Mouse (Mus musculus): ENCODE results near the gene Hunk.

Gene Hunk

DNA sequence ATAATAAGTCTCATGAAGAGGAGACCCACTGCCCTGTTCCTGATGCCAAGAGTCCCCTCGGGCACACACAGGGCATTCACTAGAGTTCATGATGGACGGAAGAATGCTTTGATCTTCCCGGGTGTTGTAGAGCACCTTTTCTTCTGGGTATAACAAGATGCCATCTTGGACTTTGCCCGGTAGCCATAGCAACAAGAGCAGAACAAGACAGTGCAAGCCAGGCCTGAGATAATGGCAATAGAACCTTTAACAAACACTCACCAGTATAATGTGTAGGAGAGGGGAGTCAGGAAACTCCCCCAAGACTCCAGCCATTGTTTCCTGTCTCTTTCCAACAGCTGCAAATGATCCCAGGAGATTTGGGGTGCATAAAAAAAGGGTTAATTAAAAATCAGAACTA is 8.9 kb downstream of the Hunk start:
- no peak for DNase-seq (ENCODE audit: low read depth)

DNA sequence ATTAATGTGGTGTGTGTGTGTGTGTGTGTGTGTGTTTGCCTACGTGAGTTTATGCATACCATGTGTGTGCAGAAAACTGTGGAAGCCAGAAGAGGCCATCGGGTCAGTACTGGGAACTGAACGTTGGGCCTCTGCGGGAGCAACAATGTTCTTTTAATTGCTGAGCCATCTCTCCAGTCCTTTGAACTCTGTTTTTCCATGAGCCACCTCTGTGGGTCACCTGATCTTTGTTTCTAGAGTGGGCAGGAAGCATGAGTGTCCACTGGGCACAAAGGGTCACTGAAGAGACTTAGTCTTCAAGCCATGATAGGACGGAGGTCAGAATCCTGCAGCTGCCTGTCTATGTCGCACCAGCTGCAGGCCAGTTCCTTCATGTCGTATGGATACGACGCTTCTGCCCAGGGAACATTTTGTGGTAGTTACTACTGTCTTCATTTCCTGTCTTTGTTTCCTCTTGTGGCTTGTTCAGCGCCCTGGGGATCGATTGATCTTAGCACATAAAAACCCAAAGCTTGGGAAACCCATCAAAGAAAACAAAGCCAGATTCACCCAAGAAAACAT is 10.3 kb downstream of the Hunk start:
- DNase-seq (ENCODE audit: low read depth) = no peak

GRCm38 (mm10) chr16:90396882-90397281 is 11.1 kb downstream of the Hunk start:
- DNase-seq (ENCODE audit: low read depth) = no peak

GRCm38 (mm10) chr16:90400314-90400713 is 14.5 kb downstream of the Hunk start:
- no peak for DNase-seq (ENCODE audit: low read depth)

DNA sequence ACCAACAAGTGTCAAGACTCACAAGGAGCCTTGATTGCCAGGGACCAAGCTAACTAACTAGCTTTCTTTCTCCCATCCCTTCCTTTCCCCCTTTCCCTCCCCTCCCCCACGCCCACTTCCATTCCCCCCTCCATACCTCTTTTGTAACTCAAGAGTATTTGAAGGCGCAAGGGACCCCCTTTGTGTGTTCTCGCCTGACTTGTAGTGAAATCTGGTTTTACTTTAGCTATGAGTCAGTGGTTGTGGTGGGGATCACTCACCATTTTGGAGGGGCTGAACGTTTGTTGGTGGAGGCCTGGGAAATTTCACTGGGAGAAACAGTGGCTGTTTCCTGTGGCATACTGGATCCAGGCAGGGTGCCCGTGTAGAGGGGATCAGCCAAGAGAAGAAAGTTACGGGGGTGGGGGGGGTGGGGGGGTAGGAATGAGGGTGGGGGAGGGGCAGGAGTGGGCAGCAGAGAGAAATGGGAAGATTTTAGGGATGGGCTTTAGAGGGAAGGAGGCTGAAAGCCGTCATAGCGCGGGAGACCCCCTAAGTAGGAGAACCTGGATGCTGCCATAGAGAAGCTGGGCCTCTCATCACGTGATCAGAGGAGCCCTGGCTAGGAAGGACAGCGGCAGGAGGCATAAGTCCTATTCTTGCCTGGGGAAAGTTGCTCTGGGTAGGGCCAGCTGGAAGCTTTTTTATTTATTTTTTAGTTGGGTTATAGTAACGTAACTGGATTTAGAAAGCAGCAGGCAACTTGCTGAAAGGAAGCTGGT is 15.3 kb downstream of the Hunk start:
- DNase-seq (ENCODE audit: low read depth) = no peak

DNA sequence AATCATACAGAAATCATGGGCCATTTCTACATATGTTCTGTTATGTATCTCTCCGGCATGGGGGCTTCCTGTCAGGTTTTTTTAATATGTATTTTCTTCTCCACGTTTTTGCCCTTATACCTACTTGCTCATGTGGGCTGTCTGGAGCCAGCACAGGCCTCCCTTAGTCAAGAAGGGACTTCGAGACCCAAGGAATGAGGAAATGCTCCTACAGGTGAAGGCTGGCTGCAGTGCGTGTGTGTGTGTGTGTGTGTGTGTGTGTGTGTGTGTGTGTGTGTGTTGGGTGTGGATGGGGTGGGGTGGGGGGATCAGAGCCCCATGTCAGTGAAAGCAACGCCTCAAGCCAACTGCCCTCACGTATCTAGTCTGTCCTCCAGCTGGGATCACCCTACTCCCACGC is 16.5 kb downstream of the Hunk start:
- no peak for DNase-seq (ENCODE audit: low read depth)

DNA sequence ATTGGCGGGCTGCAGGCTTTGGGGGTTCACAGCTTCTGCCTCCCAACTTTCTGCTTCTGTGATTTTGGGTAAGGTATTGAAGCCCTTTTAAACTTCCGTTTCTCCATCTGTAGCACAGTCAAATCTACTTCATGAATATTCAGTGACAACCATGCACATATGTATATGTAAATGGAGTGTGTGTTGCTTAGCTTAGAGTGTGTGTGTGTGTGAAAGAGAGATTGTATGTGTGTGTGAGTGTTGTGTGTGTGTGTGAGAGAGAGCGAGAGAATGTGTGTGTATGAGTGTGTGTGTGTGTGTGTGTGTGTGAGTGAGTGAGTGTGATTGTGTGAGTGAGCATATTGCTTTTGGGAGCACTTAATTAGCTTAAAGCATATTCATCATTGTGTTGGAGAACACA is 19.4 kb downstream of the Hunk start:
- no peak for DNase-seq (ENCODE audit: low read depth)

GRCm38 (mm10) chr16:90405599-90405998 is 19.8 kb downstream of the Hunk start:
- DNase-seq (ENCODE audit: low read depth) = no peak

DNA sequence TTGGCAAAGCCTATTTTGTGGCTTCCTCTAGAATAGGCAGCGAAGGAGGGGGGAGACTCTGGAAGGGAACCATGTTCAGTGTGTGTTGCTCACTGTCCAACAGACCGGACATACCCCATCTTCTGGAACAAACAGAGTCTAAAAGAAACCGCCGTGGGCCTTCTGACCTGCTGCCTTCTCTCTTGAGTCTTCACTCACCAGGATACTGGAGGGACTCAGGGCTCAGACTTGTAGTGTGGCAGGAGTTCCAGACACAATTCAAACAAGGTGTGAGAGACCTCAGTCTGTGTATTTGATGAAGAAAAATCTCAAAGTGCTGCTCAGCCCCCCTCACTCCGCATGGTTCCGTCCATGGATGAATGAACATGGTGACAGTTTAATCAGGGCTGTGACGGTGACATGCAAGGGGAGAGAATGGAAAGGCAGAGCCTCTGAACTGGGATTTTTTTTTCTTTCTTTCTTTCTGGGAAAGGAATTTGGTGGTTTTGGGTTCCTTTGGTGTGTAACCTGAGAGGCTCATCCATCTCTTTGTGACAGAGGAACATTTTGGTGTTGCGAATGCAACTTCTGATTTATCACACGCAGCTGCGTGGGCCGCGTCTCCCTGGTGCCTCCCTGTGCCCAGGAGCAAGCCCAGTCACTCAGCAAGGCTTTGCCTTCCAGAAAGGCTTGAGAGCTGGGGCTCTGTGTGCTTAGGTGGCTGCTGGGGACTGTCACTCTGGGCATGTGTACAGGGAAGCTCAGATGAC is 21.9 kb downstream of the Hunk start:
- DNase-seq (ENCODE audit: low read depth) = no peak

- DNase-seq (ENCODE audit: low read depth) = no peak
Observed at GRCm38 (mm10) chr16:90412096-90413082, 26.6 kb downstream of the Hunk start.

DNA sequence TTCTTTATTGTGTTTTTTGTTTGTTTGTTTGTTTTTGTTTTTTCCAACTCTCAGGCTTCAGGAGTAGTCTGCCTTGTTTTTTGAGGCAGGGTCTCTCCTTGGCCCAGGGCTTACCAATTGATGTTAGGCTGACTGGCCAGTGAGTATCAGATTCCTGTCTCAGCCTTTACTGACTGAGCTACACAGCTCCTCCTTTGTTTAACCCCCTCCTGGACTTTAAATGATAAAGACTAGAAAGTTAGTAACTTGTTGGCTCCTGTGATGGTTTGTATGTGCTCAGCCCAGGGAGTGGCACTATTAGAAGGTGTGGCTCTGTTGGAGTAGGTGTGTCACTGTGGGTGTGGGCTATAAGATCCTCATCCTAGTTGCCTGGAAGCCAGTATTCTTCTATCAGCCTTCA is 30.8 kb downstream of the Hunk start:
- DNase-seq (ENCODE audit: low read depth) = no peak

GRCm38 (mm10) chr16:90418661-90419060 is 32.8 kb downstream of the Hunk start:
- no peak for DNase-seq (ENCODE audit: low read depth)

DNA sequence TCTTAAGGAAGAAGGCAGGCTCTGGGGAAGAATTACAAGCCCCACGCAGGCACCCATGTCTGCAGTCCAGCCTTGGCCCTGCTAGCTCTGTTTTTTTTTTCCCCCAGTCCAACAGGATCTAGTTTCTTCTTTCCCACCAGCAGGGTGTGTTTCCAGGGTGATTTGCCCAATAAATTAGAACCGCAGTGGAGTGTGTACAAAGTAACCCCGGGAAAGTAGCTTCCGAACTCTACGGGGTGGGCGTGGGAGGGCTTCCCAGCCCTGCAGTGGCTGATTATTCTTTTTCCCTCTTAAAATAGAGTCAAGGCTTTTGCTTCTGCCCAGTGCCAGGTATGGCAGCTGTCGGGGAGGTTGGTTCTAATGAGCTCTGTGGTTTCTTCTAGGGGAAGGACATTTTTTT is 35.3 kb downstream of the Hunk start:
- no peak for DNase-seq (ENCODE audit: low read depth)

- DNase-seq (ENCODE audit: low read depth) = no peak
Observed at GRCm38 (mm10) chr16:90421551-90421950, 35.7 kb downstream of the Hunk start.

DNA sequence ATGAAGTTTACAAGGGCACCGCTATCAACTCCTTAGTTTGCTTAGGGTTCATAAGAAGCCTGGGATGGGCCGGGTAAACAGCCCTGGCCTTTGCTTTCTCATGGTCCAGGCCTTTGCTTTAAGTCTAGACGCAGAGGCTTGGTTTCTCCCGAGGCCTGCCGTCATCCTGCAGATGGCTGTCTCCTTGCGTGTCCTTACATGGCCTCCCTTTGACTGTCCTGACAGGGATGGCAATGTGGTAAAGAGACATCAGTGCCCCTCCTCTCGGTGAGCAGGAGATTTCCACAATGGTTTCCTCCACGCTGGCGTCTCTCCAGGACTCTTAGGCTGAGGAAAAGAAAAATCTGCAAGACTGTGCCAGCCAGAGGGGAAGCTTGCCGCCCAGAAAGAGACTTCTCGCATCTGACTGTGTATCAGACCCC is 36.3 kb downstream of the Hunk start:
- DNase-seq (ENCODE audit: low read depth) = no peak

DNA sequence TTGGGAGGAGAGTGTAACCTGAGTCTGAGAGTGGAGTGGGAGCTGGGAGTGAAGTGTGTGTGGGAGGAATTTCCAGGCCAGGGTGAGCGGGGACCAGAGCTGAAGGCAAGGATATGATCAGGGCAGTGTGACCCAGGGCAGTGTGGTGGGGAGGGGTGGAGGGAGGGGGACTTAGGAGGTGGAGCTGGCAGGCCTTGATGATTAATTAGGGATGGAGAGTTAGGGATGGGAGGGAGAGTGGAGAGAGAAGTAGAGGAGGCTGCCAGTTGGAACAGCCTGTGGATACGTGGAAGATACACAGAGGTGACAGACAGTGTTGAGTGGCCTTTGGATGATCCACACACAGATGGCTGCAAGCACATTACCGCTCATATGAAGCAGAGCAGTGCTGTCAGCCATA is 38.1 kb downstream of the Hunk start:
- DNase-seq (ENCODE audit: low read depth) = no peak

- no peak for DNase-seq (ENCODE audit: low read depth)
Observed at GRCm38 (mm10) chr16:90424391-90424790, 38.6 kb downstream of the Hunk start.

- DNase-seq (ENCODE audit: low read depth) = no peak
Observed at GRCm38 (mm10) chr16:90426234-90426633, 40.4 kb downstream of the Hunk start.

- no peak for DNase-seq (ENCODE audit: low read depth)
Observed at GRCm38 (mm10) chr16:90427838-90428630, 42.2 kb downstream of the Hunk start.

DNA sequence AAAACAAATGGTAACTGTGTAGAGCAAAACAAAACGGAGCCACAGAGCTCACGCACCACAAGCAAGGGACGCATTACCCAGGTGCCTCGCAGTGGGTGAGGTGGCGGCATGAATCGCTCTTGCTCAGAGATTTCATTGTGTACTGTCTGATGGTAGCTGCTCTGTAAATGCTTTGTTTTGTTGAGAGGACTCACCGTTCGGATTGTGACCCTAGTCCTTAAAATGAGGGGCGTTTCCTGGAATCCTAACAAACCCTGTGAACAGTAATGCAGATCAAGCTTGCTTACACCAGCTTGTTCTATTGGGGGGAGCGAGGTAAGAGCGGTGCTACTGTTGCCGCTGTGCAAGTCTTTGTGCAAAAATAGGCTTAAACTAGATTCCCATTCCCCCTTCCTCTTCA is 47.7 kb downstream of the Hunk start:
- no peak for DNase-seq (ENCODE audit: low read depth)

- DNase-seq (ENCODE audit: low read depth) = no peak
Observed at GRCm38 (mm10) chr16:90435231-90435630, 49.4 kb downstream of the Hunk start.
